Mouse (Mus musculus): ENCODE measurements around the gene Foxd1. TPM values are rescaled to one million over a fixed set of nuclear protein-coding genes. Genes with fewer than 3 reads are reported as not detected.

Gene Foxd1
- 1 to 10 TPM in 1 of 2 experiments, under 1 TPM in 1; 0.65 to 1.4 TPM for total RNA-seq (2021)

DNA sequence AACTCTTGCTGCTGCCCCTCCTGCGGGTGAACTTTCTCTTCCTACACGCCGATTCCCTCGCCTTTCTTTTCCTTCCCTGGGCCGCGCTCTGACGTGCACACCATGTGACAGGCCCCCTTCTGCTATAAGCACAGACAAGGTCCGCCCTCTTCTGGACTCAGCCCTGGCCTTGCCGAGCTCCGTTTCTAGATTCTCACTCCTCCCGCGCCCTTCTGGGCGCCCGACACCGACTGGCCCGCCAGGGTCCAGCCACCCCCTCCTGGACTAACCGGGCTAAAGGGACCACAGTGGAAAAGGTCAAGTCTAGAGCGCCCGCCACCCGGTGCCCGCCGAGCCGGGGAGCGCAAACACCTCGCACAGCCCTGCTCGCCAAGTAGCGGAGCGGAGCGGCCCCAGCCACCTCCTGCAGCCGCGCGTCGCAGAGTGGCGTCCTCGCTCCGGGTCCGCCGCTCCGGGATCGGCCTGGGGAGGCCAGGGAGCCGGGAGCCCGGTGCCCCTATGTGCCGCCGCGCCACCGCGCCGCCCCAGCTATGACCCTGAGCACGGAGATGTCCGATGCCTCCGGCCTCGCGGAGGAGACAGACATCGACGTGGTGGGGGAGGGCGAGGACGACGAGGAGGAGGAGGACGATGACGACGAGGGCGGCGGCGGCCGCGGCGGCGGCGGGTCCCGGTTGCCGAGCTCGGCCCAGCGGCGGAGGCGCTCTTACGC is at the start of gene Foxd1:
Gene Foxd1, plus strand, starts transcription at position 153 of the 712 bp plus-strand sequence.
- no peak for DNase-seq

DNA sequence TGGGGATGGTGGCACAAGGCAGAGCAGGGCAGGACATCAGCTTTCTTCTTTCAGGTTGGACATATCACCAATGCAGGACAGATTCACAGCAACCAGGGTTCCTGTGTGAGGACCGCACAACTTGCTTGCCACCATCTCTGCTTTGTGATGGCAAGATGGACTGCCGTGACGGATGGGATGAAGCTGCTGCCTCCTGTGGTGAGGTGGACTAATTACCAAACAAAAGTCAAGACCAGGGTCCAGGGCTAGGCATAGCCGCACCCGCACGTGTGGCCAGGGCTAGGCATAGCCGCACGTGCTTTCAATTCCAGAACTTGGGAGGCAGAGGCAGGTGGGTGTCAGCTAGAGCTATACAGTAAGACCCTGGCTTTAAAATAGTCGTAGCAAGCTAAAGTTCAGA is 48.8 kb upstream of the Foxd1 start:
- DNase-seq, result no peak

DNA sequence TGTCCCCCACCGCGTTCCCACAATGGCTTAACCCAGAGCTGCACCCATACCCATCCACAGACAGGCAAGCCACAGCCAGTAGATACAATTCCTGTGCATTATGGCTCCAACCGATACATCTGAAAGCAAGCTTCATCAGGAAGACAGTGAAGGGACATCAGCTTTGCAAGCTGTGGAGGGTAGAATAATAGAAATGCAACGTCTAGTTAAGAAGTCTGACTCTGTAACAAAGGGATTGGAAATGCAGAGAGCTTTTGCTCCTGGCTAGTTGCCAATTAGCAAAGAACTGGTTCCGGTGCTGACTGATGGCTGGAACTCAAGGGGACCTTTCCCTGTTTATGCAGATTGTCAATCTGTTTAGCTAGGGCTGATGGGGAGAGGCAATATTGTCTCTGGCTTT is 47.6 kb upstream of the Foxd1 start:
- DNase-seq, result no peak

DNA sequence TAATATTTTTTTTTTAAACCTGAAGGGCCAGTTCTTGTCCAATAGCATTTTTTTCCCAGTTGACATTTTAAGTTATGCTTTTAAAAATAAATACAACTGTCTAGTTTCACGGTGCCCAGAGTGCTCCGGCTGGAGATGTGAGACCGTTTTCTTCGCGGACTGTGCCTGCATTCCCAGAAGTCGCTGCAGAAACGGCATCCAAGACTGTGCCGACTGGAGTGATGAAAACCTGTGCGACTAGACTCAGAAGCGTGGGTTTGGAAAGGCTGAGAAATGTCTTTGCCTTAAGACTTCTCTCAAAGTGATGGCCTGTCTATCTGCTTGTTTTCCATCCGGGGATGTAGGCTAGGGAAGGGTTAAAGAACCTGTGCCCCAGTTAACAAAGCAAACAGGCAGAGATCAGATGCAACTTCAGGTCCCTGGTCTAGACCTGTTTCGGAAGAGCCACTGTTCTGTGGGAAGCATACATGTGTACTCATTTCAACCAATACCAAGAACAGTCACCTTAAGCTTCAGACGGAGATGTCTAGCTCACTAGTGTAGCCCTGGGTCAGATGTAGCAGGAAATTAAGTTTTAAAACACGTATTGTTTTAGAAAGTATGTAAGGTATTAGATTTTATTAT is 47.1 kb upstream of the Foxd1 start:
- no peak for DNase-seq

DNA sequence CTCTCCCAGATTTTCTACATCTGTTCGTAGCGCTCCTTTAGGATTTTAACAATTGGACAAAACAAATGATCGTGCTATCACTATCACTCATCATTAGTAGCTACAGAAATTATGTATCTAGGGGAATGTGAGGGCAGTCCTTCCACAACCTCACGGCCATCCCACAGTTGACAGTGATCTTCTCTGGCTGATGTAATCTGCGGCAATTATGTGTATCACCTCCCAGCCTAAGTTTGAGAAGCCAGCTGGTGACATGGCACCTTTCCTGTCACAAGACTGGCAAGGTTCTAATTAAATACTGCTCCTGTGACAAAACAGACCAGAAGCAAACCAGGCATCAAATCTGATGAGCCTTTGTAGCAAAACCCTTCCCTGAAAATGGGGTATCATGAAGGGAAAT is 46.0 kb upstream of the Foxd1 start:
- no peak for DNase-seq

DNA sequence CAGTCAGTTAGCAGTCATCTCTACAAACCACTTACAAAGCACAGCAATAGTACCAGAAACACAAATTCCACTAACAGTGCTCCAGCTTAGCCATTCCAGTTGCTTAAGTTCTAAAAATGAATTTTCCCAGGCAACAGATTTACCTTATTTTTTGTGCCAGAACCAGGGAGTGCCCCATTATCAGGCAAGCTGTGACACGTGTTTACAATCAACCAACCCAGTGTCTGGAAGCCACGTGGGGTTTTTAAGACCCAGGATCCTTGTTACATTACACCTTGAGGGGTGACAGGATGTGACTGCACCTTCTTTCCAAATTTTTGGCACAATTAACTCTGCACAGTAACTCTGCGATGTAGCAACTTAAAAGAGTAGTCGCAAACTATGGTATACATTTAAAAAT is 45.3 kb upstream of the Foxd1 start:
- DNase-seq, result no peak

DNA sequence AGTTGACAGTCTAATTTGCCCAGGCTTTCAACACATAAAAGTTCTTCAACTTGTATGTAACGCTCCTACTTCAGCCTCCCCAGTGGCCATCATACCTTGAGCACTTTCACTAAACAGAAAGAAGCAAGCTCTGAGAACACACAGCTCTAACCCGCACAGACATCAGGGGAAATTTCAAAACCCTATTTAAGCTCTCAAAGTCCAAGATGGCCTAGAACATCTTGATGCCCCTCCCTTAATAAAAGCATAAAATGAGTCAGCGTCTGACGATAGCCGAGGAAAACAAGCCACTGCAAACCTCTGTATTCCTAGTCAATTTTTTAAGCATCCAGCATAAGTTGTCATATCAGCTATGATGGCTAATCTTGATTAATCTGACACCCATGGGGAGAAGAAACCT is 42.4 kb upstream of the Foxd1 start:
- no peak for DNase-seq

DNA sequence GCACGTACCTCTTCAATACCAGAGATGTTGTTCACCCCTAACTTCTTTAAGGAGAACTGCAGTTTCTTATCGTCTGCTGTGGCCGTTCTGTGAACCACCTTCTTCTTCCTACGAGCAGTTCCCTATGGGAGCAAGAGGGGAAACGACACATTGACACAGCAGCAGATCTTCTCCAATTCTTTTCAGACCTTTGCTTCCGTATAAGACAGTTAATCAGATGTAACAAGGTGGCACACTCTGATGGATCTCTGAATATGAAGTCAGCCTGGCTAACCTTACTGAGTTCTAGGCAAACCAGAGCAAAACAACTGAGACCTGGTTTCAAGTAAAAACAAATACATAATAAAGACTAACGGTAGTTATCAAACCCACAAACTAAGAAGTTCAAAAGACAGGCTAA is 40.4 kb upstream of the Foxd1 start:
- no peak for DNase-seq

DNA sequence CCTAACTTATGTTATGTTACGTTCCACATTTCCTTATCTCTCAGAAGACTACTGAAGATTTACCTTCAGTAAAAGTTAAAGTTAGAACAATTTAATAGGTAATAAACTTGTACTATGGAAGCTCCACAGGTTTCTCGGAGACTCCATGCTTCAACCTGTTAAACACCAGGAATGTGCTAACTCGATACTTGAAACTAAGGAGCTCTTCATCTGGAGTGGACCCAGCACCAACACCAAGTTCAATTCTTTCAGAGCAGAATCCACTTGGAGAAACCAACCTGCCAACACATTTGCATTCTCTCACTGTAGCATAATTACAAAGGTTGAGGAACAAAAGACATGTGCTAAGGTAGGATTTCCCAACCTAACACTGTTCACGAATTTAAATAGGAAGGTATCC is 38.9 kb upstream of the Foxd1 start:
- DNase-seq, result no peak

DNA sequence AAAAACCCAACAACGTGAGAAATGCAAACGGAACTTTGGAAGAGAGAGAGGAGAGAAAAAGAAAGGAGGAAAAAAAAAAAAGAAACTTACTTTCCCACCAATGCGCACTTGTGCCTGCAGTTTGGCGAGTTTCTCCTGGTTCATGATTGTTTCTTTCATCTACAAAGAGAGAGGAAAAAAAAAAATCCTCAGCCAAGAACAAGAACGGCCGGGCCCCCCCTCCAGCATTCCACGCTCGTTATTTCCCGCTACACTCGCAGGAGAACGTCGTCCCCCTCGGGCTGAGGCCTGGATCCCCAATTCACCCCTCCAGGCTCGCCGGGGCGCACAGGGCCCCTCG is 37.9 kb upstream of the Foxd1 start:
- no peak for DNase-seq

DNA sequence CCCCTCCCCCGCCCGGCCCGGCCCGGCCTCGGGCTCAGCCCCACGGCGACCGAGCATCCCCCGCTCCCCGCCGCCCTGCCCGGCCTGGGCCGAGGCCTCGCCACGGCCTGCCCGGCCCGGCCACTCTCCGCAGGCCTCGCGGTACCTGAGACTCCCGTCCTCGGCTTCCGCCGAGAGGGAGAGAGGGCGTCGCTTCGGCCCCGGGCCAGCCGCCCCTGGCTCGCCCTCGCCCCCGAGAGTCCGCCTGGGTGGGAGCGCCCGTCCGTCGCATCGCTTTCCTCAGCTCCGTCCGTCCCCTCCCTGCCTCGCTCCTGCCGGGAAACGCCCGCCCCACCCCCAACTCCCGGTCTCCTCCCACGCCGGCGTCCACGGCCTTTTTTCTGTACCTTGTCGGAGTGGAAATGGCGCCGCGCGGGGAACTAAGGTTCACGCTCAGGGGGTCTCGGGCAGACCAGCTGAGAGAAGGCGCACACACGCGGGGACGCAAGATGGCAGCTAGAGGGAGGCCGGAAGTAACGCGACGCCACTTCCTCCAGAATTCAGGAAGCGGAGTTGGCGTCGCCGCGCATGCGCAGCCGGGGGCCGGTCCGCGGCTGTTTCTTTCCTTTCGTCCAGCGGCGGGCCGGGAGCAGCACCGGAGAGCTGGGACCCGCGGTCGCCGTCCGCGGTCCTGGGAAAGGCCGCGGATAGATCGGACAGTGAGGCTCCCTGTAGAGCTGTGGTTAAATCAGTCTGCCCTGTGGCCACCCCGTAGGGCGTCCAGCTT is 37.4 kb upstream of the Foxd1 start, which contains the start of gene Btf3:
Gene Btf3, minus strand, starts transcription at position 527 of the 766 bp plus-strand sequence.
- DNase-seq, result peak; percentile 90 to 92

DNA sequence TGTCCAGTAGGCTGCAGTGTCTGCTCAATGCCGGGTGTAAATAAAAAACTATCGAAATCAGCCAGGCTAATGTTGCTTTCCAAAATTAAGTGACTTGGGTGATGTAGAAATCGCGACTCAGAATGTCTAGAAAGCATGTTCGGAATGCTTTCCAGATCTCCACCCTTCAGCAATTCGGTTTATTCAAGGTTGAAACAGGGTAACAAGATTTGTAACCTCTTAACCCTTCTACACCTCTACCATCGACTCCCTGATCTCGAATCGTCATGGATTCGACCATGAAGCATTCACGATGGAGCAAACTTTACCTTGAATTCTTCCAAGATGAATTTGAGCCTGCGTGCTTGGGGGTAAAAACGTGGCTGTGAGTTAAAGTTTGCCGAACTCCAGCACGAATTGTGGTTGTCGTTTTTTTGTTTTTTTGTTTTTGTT is 36.8 kb upstream of the Foxd1 start:
- no peak for DNase-seq

DNA sequence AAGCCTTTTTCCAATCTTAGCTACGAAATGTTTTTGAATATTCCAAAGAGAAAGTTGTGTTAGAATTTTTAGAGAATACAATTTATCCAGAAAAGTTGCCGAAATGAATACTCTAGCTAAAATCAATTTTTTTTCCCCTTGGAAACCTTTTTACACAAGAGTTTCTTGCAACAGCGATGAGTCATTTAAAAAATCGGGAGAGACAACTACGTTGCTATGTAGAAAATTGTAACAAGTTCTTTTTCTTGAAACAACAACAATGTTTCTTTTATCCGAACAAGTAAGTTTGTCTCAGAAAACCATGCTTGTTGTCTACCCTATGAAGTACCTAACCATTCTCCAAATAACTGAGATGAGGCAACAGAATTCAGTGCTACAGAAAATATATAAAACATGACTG is 36.1 kb upstream of the Foxd1 start:
- no peak for DNase-seq

DNA sequence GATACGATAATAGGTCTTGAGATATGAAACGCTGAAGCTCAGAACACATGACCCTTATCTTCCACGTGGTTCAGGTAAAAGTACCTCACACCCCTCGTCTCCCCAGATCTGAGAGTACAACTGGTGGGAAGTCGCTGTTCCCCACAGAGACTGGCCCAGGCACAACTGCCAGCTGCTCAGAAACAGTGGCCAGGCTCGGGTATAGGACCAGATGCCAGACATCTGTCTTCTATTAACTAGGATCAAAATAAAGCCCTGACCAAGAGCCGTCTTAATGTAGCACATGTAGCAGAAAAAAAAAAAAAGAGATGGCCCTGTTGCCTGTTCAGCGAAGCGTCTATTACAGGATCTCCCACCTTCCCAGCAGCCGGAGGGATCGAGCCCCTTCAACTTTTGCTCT is 29.0 kb upstream of the Foxd1 start:
- DNase-seq, result no peak

DNA sequence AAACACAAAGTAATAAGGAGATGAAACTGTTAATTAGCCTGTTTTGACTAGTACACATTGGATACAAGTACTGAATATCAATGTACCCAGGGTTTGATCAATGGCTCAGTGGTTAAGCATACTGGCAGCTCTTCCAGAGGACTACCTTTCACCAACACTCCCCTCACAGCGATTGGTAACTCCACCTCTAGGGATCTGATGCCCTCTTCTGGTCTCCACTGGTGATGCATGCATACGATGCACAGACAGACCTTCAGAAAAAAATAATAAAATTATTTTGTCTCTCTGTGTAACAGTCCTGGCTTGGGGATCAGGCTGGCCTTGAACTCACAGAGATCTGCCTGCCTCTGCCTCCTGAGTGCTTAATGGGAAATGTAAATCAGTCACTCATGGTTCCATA is 21.9 kb upstream of the Foxd1 start:
- peak in 1 of 2 experiments; percentile 19 for DNase-seq

DNA sequence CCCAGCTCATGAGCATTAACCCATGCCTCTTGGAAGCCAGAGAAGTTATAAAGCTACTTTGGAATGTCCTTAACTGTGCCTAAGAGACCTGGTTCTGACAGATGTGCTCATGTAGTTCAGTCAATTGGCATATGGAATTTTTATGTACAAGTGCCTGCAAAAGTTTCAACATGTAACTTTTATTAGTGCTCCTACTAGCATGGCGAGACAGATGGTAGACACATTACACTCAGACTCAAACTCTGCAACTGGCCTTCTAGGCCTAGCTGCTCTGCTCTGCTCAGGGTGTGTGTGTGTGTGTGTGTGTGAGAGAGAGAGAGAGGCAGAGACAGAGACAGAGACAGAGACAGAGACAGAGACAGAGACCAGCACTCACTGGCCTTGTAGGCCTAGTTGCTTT is 17.8 kb upstream of the Foxd1 start:
- no peak for DNase-seq

DNA sequence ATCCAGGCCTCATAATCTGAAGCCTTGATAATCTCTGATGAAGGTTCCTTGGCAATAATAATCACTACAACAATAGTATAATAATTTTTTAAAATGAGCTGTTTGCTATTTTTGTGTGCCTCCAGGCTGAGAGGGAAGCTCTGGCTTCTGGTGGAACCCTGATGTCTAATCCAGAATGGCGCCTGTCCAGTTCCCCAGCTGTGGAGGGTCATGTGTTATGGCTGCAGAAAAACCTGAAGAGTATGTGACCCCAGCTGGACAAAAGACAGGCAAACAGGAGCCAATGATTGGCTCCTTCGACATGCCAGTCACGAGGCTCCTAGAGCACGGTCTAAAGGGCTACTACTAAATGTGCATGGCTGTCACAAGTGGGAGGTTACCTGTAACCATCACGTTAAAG is 13.5 kb upstream of the Foxd1 start:
- no peak for DNase-seq

DNA sequence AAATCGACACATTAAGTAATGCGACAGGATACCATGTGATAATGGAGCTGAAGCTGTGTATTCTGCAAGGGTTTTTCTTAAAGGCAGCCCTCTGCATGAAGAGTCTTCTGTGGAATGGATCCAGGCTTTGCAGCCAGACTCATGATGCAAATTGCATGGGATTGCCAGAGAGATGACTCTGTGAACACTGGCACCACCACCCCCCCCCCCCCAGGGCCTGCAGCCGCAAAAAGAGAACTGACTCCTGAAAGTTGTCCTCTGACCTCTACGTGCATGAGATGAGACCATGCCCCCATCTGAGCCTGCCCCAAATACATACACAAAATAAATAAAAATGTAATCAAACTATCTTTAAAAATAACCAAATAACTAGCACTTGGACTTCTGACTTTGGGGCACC is 4.6 kb upstream of the Foxd1 start:
- no peak for DNase-seq

DNA sequence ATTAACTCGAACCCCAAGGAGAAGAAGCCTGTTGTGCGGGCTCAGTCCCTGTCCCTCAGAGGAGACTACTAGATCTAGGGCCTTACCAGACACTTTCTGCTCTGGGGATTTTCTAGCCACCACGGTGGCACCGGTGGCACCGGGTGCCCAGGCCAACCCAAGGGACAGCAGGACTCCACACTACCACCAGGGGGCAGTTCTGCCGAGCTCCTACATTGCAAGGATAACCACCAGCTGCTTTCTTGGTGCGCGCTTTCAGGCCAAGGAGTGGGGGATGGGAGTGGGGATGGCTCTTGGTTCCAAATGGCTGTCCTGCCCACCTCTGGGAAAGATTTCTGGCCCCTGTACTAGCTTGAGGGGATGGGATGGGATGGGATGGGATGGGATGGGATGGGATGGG is 2.5 kb upstream of the Foxd1 start:
- no peak for DNase-seq

DNA sequence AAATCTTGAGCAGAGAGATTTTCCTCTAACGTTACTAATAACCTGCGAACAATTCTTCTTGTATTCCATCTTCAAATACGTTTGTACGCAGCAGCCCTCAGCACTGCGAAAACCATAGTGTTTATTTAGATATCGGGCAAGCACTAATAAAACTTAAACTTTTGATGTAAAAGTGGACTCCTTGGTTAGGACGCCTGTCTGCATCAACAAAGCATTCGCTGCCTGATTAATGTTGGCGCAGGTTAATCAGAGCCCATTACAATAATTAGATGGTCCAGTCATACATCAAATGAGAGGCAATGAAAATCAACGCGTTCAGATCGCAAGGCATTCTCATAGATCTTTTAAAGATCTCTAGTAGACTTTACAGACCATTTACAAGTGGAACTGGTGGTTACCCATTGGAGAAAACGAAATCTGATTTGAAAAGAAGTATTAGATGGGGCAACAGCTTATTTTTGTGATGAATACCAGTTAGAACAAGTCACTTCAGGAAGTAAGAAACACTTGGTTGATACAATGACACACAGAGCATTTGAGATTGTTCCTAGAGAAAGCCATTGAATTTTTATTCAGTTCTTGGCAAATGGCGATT is 1.6 kb upstream of the Foxd1 start:
- no peak for DNase-seq

DNA sequence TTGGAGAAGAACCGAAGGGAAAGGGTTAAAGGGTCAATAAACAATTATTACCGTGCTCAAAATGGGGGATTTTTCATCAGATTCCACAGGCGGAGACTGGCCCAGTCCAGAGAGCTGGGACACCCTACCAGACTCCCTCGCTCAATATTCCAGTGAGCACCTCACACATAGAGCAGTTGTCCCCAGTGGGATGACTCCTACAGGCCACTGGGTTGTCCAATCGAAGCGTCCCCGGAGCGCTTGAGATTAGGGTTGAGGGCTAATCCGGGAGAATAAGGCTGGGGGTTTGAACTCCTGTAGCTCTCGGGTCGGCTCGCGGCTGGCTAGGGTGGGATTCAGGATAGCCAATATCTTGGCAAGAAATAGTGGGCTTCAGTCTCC is 343 bp upstream of the Foxd1 start:
- DNase-seq, result no peak

DNA sequence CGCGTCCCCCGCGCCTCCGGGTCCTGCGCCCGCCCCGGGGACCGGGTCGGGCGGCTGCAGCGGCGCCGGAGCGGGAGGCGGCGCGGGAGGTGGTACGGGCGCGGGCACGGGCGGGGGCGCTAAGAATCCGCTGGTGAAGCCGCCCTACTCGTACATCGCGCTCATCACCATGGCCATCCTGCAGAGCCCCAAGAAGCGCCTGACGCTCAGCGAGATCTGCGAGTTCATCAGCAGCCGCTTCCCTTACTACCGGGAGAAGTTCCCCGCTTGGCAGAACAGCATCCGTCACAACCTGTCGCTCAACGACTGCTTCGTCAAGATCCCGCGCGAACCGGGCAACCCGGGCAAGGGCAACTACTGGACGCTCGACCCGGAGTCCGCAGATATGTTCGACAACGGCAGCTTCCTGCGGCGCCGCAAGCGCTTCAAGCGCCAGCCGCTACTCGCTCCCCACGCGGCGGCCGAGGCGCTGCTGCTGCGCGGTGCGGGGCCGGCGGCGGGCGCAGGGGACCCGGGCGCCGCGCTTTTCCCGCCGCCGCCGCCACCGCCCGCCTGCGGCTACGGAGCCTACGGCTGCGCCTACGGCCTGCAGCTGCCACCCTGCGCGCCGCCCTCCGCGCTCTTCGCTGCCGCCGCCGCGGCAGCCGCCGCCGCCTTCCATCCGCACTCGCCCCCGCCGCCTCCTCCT is 973 bp downstream of the Foxd1 start:
- DNase-seq, result peak; percentile 19 to 35

Data from layer of hippocampus, postnatal 36 days (tissue).